Mouse (Mus musculus) embryonic fibroblast, embryonic 13.5 days (primary cell): ENCODE results near the gene Fzd7.

Experiments used
- CTCF ChIP-seq: IDR thresholded peaks from 2 replicates; pipeline ENCODE4 v1.5.1; 2011; ENCODE audit warnings: mild to moderate bottlenecking, control low read depth, low read length, moderate library complexity, borderline replicate concordance; ENCODE audit not compliant: insufficient read depth
- POLR2A ChIP-seq: IDR thresholded peaks from 2 replicates; pipeline ENCODE4 v1.6.1; 2011; ENCODE audit warnings: low read depth, mild to moderate bottlenecking, control low read depth, low read length, moderate library complexity

- no peak for TF ChIP-seq CTCF
- no peak for TF ChIP-seq POLR2A
These were observed 38.1 kb downstream of the Fzd7 start for GRCm38 (mm10) chr1:59520226-59520837.
